ENCODE assay signal across 1 mouse cellular context in genomic region chr11:97701581-97702392, GRCm38 (mm10).
TF ChIP-seq lines count a peak whose summit lies in the region.

No protein-coding gene starts in this region.

TF ChIP-seq in MEL, 35 proteins besides CTCF, POLR2A, EP300 and RAD21 (continued from another document):
- TF ChIP-seq ETS1 (IDR thresholded peaks at IDR 0.05; ENCODE audit: low read depth, low read length) (0 out of 2 replicates have a peak, but pooled peaks have one; percentile 5), CHD2 (IDR thresholded peaks at IDR 0.05; ENCODE audit: low read length) (no peak), TAL1 (IDR thresholded peaks at IDR 0.05; ENCODE audit: low read length) (no peak), TBP (IDR thresholded peaks at IDR 0.05; ENCODE audit: low read depth, low read length) (no peak), ZNF384 (IDR thresholded peaks at IDR 0.05; ENCODE audit: low read depth, low read length) (no peak), NRF1 (IDR thresholded peaks at IDR 0.05; ENCODE audit: insufficient read depth, low read depth, low read length, poor library complexity, severe bottlenecking) (no peak), SMC3 (IDR thresholded peaks at IDR 0.05; ENCODE audit: low read depth, low read length) (no peak), MYC (IDR thresholded peaks at IDR 0.05; ENCODE audit: low read depth, low read length) (no peak)
TF ChIP-seq in MEL: peak in this region for 7.
